Mouse (Mus musculus) regulatory T cell (primary cell): ENCODE results near the gene Pigx.
"Not testable (repeated sequence)": the region's sequence is repeated elsewhere in the genome, so short reads cannot be mapped to it uniquely, and the experiment has no call there.

Experiments
- in situ Hi-C: fragments of 300-600 bp; cut with MboI, MseI; formaldehyde crosslinking; loops from one replicate; pipeline ENCODE4 v1.15.1; 2025; ENCODE audit warnings: high pct_unique_total_duplicates

Pigx gene

DNA sequence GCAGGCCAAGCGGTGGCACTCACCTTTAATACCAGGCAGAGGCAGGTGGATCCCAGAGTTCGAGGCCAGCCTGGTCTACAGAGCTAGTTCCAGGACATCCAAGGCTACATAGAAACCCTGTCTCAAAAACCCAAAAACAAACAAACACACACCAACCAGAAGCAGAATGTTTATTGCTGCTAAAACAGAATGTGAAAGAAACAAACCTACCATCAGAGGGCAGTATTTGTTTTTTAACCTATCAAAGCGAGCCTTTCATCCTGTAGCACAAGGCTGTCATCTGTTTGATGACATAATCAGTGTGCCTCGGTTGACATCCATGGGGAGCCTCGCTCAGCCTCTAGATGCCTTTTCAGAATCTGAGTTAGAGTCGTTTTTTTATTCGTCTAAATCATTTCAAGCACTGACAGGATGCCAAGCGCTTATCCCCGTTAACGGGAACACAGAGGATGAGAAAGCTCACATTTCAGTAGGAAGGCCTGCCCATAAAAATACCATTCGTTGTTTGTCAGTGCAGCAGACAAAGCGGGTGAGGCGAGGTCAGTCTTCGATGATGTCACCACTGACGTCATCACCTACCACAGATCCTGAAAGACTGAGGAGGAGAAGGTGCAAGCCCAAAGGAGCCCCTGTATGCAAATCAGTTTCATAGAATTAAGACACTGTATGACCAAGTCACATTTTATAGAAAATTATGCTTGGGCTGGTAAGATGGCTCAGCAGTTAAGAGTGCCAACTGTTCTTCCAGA, 11.6 kb upstream of the Pigx start:
- in situ Hi-C loops, result loop anchor here (5.0 to 10.0 kb wide), 2 partner anchors 51 to 134 kb away; partner anchors contain the start of genes Fbxo45 and Wdr53

DNA sequence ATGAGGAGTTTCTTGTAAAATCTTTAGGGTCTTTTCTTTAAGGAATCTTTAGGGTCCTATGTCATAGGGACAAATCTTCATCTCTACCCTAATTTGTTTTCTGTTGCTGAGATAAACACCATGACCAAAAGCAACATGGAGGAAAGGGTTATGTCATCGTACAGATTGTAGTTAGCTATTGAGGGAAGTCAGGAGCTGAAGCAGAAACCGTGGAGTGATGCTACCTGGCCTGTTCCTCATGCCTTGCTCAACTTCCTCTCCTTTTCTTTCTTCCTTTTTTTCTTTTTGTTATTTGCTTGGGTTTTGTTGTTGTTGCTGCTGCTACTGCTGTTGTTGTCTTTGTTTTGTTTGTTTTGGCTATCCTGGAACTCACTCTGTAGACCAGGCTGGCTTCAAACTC, 9.0 kb upstream of the Pigx start:
- in situ Hi-C loops, result no loop called here

DNA sequence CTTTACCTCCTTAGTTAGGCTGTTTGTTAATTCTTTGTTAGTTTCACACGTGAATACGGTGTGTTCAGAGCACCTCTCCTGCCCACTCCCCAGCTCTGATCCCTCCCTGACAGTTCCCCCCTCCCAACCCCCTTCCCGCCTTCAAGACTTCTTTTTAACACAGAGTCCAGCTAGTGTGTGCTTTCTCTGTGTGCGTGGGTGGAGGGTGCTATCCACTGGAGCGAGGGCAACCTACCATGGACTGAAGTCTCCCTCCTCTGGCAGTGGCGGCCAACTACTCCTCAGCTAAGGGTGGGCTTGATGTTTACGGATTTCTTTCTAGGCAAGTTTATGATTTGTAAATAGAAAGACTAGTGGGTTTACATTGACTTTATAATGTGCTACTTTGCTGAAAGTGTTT, 8.6 kb upstream of the Pigx start:
- in situ Hi-C loops, result no loop called here

DNA sequence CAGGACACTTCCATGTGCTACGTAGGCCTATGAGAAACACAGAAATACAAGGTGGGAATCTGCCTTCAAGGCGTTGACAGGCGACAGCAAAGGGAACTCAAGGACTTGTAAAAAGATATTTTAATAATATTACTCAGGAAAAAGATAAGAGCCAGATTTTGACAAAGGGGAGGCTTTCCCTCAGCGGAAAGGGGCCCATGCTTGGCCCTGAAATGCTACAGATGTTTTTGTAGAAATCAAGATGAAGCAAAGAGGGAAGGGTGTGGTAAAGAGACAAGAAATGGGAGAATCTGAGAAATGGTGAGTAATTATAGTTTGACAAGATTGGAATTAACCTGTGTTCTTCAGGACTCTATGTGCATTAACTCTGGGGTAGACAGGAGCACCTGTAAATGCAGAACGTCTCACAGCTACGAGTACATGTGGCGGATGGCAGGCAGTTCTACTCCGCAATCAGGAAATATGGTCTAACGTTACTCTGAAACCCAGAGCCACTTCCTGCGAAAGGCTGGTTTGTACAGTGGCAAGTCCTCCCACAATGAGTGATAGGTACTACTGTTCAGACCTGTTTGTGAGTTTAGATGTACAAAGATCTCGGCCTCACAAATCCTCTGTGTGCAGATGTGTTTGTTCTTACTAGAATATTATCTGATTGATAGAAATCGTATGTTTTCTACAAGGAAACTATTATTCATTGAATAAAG, 8.0 kb upstream of the Pigx start:
- in situ Hi-C loops, result no loop called here

DNA sequence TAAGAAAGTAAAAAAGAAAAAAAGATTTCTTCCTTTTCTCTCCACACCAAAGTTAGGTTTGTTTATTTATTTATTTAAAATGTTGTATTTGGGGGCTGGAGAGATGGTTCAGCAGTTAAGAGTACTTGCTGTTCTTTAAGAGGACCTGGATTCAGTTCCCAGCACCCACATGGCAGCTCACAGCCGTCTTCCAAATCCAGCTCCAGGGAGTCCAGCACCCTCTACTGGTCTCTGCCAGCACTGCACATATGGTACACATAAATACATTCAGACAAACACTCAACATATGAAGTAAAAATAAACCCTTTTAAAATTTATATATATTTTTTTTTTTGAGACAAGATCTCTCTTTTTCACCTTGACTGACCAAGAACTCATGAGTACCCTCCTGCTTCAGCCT, 6.2 kb upstream of the Pigx start:
- in situ Hi-C loops, result no loop called here

DNA sequence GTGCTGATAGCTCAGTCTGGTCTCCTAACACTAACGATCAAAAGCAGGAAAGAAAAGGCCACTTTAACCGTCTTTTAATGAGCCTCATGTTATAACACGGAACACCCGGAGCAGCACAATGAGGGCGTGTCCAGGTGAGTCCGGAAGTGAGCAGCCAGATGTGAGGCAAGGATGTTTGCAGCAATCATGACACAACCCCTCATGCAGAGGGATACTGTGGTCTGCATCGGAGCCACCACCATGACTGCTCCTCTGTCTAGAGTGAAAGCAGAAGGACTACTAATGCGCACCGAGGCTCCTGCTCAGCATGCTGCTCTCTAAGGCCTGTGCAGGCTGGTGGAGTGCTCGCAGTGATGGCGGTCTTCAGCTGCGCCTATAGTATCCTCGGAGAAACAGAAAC, 2.8 kb upstream of the Pigx start:
- in situ Hi-C loops, result no loop called here

DNA sequence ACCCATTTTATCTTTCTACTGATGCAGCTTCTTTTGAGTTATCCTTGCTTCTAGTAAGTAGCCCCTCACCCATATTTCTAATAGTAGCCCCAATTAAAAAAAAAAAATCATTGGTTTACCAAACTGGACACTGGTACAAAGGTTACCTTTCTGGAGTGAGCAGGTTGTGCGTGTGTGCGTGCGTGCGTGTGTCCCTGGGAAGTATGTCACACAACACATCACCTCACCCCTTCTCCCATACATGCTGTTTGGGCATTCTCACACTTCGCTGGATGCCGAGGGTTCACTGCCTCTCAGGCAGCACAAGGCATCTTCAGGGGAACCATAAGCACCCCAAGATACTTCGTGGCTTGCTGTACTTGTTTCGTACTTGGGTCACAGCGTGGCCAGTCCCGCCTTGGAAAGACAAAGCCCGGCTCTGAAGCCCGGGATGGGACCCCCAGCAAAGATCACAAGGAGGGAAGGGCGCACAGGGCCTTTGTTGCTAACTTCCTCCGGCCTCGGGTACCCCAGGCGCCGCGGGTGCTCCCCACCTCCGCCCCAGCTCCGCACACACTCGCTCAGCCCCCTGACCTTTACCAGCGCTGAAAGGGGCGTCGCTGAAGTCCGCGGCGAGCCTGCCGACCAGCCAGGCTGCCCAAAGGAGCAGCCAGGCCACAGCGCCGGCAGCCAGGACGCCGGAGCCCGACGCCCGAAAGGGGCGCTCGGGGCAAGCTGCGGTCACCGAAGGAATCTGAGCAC, 473 bp downstream of the Pigx start:
- in situ Hi-C loops, result no loop called here

DNA sequence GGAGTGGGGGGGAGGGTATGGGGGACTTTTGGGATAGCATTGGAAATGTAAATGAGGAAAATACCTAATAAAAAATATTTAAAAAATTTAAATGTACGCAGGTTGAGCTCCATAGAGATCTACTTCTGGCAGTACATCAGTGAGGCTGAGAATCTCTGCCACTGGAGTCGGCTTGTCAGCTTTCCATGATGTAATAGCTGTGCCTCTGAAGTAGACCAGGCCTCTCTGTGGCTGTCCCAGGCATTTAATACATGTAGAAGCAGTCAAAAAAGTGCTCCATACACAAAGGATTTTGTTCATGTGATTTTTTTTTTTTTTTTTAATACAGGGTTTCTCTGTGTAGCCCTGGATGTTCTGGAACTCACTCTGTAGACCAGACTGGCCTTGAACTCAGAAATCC, 1.8 kb downstream of the Pigx start:
- in situ Hi-C loops, result not testable (repeated sequence)

DNA sequence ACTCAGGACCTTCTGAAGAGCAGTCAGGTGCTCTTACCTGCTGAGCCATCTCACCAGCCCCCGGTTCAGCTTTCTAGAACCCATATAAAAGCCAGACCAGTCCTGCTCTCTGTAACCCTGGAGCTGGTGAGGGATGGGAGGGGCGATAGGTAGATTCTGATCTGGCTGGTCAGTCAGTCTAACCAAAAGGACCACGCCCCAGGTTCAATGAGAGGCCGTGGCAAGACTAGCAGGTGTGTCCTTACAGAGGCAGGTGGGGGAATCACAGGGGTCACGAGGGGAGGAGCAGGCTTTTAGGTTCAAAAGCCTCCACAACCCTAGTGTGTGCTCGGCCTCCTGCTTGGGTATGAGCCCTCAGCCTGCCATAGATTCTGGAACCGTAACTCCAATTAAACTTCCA, 8.1 kb downstream of the Pigx start:
- in situ Hi-C loops, result no loop called here

DNA sequence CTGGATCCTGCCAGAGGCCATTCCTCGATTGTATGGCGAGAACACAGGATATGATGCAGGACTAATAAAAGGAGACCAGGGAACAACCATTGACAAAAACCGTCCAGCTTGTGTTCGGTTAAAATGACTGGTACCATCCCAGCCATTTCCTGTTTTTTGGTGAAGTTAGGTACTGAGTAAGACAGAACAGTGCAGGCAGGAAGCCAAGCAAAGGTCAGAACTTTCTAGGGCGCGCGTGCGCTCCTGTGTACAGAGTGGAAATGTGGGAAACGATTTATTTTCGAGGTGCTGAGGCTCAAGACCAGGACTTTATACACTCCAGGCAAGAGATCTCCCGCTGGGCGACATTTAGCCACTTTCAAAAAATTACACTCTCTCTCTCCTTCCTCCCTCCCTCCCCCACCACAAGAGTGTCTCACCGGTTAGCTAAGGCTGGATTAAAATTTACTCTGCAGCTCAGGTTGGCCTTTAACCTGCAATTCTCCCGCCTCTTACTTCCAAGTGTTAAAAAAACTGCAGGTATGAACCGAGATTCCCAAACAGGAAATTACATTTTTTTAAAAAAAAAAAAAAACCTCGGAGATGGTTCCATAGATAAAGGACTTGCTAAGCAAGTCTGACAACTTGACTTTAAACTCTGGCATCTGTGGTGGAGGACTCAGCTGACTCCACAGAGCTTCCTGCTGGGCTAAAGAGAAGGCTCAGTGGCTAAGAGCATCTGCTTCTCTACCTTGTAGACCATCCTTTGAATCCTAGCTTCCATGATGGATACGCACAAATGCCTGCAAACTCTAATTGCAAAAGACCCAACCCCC, 11.7 kb downstream of the Pigx start:
- in situ Hi-C loops, result no loop called here

DNA sequence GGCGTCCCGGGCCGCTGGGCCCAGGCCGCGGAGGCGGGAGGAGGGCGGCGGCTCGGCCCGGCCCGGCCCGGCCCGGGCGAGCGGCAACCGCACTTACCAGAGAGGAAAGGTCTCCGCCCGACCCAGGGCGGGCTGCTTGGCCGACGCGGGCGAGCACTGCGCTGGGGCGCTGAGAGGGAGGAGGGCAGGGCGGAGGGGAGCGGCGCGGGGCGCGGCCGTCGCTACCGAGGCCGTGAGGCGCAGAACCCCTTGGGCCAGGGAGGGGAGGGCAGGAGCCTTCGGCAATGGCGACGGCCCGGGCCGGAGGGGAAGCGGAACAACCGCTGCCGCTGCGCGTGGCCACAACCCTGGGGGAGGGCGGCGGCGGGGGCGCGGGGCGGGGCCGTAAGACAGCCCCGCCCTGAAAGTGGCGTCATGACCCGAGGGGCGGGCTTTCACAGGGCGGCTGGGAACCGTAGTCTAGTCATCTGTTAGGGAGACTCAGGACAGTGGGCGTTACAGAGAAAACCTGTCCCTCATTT, 20.5 kb downstream of the Pigx start, which contains the start of gene Pak2:
Gene Pak2, minus strand, starts transcription at position 352 of the 521 bp plus-strand sequence.
- in situ Hi-C loops, result loop anchor here (10.0 kb wide), 1 partner anchor 596 kb away; no protein-coding TSS in a partner anchor

DNA sequence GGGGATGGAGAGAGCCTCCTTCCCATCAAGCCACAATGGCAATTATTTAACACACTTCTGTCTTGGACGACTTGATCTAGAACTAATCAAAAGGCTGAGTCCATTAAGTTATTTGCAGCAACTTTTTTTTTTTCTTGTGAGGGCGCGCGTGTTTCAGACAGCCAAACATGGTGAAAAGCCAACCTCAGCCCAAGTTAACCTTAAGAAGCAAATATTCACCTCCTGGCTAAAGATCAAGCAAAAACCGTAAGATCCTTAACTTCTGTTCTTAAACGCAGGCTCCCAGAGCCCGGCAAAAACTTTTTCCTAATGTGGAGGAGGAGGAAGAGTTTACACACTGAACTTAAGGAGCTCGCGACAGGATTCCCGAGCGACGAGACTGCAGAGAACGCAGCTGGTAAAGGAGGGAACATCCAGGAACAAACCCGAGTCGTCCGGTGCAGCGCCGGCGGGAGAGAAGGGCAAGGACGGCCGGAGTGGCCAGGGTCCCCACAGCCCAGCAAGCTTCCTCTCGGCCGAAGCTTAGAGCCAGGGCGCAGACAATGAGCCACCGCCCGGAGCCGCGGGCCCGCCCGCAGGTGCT, 21.0 kb downstream of the Pigx start:
- in situ Hi-C loops, result loop anchor here (10.0 kb wide), 1 partner anchor 596 kb away; no protein-coding TSS in a partner anchor

DNA sequence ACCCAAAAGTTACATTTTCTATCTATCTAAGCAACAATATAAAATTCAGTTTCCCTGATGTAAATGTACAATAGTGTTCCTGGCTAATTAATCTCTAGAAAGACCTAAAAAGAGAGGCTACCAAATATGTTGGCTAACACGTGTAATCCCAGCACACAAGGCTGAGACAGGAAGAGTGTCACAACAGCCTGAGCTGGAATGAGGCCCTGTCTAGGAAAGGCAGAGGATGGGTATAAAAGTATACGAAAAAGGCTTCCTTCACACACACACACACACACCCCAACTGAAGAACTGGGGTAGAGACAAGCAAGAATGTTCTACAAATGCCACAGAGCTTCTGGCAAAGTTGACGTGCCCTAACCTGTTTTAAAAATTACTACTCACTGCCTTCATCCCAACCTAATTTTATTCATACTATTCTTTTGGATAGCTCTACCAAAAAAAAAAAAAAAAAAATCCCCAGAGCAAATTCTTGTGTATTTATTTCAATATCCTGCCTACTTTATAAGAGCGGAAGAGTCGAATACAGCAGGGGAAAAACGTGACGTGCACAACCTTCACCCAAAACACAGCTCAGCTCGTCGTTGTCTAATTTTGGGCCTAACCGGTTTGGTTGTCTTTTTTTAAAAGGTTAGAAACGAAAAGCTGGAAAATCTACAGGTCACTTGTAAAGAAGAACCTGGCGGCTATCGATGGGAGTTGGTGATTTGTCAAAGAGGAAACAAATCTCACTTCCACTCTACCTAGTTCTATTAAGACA, 21.7 kb downstream of the Pigx start:
- in situ Hi-C loops, result loop anchor here (10.0 kb wide), 1 partner anchor 597 kb away; no protein-coding TSS in a partner anchor

DNA sequence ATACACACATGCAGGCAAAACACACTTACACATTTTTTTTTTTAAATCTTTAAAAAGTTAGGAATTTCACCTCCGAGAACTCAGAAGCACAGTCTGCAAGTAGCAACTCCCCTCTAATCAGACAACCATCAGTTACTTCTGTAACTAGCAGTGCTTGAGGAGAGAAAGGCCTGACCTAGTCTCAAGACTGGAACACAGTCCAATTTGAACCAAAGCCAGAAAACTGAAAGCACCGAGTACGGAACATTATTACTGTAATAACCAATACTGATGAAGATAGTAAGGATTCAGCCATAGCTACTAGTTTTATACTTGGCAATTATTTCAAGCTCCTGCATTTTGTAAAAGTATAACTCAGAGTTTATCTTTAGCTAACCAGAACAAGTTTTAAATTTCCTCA, 23.1 kb downstream of the Pigx start:
- in situ Hi-C loops, result loop anchor here (10.0 kb wide), 1 partner anchor 598 kb away; no protein-coding TSS in a partner anchor

DNA sequence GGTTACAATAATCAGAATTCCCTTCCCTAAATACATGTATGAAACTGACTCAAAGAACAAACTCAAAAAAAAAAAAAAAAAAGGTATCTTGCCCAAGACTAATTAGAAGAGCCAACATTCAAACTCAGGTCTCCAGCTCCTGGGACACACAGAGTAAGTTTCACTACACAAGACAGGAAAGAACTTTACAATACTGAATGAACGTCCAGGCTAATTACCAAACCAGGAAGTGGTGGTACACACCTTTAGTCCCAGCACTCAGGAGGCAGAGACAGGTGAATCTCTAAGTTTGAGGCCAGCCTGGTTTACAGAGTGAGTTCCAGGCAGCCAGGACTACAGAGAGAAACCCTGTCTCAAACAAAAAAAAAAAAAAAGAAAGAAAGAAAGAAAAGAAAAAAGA, 23.8 kb downstream of the Pigx start:
- in situ Hi-C loops, result loop anchor here (10.0 kb wide), 1 partner anchor 599 kb away; no protein-coding TSS in a partner anchor

DNA sequence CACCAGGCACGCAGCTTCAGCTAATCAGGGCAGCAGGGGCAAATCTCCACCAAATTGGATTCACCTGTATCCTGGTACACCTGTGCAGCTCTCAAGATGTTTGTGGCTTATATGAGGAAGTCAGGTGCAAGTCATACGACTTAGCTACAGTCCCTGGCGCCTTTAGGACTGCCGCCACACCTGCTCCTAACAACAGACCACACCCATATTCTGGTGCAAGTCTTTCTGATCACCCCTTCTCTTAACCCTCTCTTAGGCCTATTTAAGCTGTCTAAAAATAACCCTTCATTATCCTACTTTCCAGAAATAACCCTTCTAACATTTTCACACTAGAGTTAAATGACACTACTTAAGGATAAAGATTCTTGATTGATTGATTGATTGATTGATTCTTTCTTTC, 29.5 kb downstream of the Pigx start:
- in situ Hi-C loops, result loop anchor here (10.0 kb wide), 1 partner anchor 605 kb away; no protein-coding TSS in a partner anchor

DNA sequence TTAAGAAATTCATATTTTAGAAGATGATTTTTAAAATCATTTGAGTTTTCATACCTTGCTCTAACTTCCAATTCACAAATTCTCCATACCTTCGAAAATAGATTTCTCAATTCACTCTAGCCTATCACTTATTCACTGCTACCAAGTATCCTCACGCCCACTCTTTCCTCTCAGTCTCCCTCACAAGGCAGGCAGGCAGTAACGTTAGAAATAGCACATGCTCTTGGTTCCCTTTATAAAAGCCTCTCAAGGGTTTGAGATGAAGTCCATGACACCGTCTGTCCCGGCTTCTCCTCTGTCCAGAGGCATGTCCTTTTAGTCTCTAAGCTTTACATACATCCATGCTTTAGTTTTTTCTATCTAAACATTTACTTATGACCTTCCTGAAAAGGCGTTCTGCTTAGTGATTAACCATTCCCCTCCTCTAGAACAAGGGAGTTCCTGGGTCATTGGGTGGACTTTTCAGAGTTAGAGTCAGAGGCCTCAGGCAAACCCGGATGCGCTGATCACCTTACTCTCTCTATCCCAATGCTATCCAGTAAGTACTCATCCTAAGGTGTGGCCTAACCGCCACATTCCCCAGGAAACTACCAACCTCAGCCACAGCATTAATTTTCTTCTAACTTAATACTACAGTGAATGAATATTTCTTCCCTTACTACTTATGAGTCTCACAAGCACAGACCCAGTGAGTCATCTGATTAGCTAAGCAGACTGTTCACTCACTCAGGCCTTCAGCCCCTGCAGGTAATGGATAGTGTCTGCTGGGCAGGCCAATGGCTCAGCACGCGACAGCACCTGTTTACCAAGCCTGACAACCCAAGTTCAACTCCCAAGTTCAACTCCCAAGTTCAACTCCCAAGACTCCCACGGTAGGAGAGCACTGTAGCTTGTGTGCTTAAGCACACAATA, 30.9 kb downstream of the Pigx start:
- in situ Hi-C loops, result no loop called here

DNA sequence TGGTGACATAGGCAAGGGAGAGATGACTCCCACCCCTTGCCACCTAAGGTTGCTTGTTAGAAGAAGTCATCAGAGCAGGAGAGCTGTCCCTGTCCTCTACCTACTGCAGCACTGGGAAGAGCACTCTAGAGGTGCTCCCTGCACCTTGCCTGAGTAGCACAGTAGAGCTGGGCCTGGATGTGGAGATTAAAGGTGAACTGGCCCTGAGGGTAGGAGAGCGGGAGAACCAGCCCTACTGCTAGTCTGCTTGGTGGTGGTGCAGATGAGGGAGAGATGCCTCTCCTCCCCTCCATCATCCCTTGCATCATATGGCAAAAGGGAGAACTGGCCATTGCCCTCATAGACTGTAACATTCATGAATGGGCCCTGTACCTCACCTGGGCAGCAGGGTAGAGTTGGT, 32.6 kb downstream of the Pigx start:
- in situ Hi-C loops, result no loop called here

DNA sequence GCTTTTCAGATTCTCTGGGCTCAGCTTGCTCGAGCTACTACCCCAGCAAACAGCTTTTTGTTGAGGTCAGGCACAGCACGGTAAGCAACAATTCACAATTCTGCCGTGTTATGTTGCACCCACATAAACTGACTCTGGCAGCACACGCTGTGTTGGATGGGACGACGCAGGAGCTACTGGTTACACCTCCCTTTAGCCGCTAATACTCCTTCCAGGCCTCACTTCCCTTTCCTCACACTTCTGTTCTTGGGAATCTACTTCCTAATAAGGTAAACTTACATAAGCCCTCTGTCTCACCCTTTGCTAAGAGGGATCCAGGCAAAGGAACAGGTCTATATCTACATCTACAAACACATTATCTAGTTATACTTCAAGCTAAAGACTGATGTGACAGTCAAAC, 35.6 kb downstream of the Pigx start:
- in situ Hi-C loops, result no loop called here
